Mouse (Mus musculus): ENCODE measurements around the gene Cln3. TPM values are rescaled to one million over a fixed set of nuclear protein-coding genes. Genes with fewer than 3 reads are reported as not detected.

Cln3 gene
- polyA plus RNA-seq, 1 experiment from 2014 or later: 41.3 TPM

DNA sequence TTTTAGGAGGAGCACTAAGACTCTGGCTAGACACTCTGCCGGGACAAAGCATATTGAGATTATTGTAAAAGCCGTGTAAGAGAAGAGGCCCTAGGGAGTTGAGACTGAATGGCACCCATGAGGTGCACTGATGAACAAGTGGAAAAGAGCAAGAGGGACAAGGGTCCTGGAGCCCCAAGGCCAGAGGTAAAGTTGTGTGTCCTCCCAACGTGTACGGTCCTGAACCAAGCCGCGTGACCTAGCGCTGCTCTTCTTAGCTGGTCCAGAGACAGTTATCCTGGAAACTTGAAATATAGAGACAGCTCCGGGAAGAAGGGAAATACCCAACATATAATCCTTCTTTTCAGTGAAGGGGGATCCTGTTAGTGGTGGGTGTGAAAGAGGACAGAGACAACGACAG, 49.2 kb downstream of the Cln3 start:
- 0 out of 2 replicates have a peak, but pooled peaks cover 4% of the 10 kb centered on the region for H3K4me1 ChIP-seq (ENCODE audit: insufficient read depth, low read length)
- H3K36me3 ChIP-seq (ENCODE audit: insufficient read depth, low read length): no peaks in the 10 kb centered on the region
- no peak overlapping the region for H3K27ac ChIP-seq (ENCODE audit: low read length)
- peak overlapping the region; percentile 86 for H3K4me2 ChIP-seq (replicated peaks; ENCODE audit: low read depth, low read length)
- H3K4me3 ChIP-seq (ENCODE audit: low read length): peak overlapping the region; percentile 55
- H3K27me3 ChIP-seq (ENCODE audit: insufficient read depth, low read length): peaks cover 11% of the 10 kb centered on the region
- no peak for ATAC-seq (ENCODE audit: low FRiP score, low TSS enrichment)
- H3K9me3 ChIP-seq (ENCODE audit: low read length): no peaks in the 10 kb centered on the region
- 55% methylated on average over 9 of the region's 9 CpGs for WGBS
- peak overlapping the region; percentile 66; the same call in 1 of the 2 replicates for H3K9ac ChIP-seq (replicated peaks; ENCODE audit: low read length)

DNA sequence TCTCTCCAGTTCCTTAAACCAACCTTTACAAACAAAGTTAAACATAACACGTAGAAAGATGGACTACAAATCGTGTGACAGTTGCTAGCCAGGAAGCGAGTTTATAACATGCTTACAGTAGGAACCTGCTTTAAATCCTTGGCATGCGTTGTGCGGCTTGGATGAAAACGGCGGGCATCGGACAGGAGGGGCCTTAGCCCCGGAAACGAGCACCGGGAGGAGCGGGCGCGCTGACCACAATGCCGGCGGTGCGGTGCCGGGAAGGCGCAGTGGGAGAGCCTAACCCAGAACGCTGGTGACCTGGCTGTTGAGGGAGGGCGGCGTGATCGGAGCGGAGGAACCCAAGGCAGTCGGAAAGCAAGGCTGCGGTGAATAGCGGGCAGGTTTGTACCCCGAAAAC, 49.9 kb downstream of the Cln3 start:
- Histone ChIP-seq H3K36me3 (ENCODE audit: insufficient read depth, low read length) (no peaks in the 10 kb centered on the region), H3K9me3 (ENCODE audit: low read length) (no peaks in the 10 kb centered on the region), H3K27ac (ENCODE audit: low read length) (no peak overlapping the region), H3K9ac (replicated peaks; ENCODE audit: low read length) (peak overlapping the region; percentile 66), H3K4me1 (ENCODE audit: insufficient read depth, low read length) (0 out of 2 replicates have a peak, but pooled peaks cover 4% of the 10 kb centered on the region), H3K4me2 (replicated peaks; ENCODE audit: low read depth, low read length) (peak overlapping the region; percentile 86), H3K27me3 (ENCODE audit: insufficient read depth, low read length) (peaks cover 11% of the 10 kb centered on the region), H3K4me3 (ENCODE audit: low read length) (peak overlapping the region; percentile 55)
- ATAC-seq (ENCODE audit: low FRiP score, low TSS enrichment): no peak
- under 1% methylated on average over 28 of the region's 28 CpGs for WGBS

DNA sequence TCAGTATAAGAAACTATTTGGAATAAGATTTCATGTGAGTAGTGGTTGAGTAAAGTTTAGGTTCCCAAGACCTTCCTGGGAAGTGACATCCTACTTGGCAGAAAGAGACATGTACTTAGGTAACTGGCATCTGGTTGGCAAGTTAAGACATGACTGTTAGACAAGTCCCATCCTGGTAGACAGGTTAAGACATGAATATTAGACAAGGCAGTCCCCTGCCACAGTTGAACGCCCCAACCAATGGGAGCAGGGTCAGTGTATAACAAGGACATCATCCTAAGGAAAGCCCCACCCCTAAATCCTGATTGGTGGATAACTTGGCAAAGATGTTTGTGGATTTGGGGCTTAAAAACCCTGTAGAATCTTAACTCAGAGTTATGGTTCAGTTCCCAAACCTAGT, 52.2 kb downstream of the Cln3 start:
- Histone ChIP-seq H3K9me3 (ENCODE audit: low read length) (no peaks in the 10 kb centered on the region), H3K4me3 (ENCODE audit: low read length) (no peak overlapping the region), H3K9ac (replicated peaks; ENCODE audit: low read length) (no peak overlapping the region), H3K4me1 (ENCODE audit: insufficient read depth, low read length) (0 out of 2 replicates have a peak, but pooled peaks cover 4% of the 10 kb centered on the region), H3K27me3 (ENCODE audit: insufficient read depth, low read length) (peaks cover 11% of the 10 kb centered on the region), H3K36me3 (ENCODE audit: insufficient read depth, low read length) (no peaks in the 10 kb centered on the region), H3K27ac (ENCODE audit: low read length) (no peak overlapping the region), H3K4me2 (replicated peaks; ENCODE audit: low read depth, low read length) (no peak overlapping the region)
- ATAC-seq (ENCODE audit: low FRiP score, low TSS enrichment): no peak
- WGBS: 68% methylated on average over 1 of the region's 1 CpGs

DNA sequence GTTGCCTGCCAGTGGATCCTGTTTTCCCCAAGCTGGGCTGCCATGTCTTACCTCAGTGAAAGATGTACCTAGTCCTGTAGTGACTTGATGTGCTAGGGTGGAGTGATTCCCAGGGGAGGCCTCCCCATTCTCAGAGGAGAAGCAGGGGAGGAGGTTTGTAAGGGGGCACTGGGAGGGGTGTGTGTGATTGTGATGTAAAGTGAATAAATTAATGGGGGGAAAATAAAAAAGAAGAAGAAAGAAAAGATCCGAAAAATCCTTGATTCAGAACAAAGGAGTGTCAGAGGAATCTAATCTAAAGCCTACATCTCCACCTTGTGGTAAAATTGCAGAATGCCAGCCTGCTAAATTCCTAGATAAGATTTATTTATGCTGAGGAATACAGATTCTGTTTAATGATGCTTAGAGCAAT, 57.4 kb downstream of the Cln3 start:
- 0 out of 2 replicates have a peak overlapping the region, but pooled peaks have one; percentile 42 for H3K9ac ChIP-seq (replicated peaks; ENCODE audit: low read length)
- no peak overlapping the region for H3K4me2 ChIP-seq (replicated peaks; ENCODE audit: low read depth, low read length)
- H3K27ac ChIP-seq (ENCODE audit: low read length): no peak overlapping the region
- H3K4me3 ChIP-seq (ENCODE audit: low read length): no peak overlapping the region
- no peaks in the 10 kb centered on the region for H3K9me3 ChIP-seq (ENCODE audit: low read length)
- ATAC-seq (ENCODE audit: low FRiP score, low TSS enrichment): no peak
- 8% methylated on average over 1 of the region's 1 CpGs for WGBS
- H3K4me1 ChIP-seq (ENCODE audit: insufficient read depth, low read length): no peaks in the 10 kb centered on the region
- H3K27me3 ChIP-seq (ENCODE audit: insufficient read depth, low read length): no peaks in the 10 kb centered on the region
- H3K36me3 ChIP-seq (ENCODE audit: insufficient read depth, low read length): no peaks in the 10 kb centered on the region

DNA sequence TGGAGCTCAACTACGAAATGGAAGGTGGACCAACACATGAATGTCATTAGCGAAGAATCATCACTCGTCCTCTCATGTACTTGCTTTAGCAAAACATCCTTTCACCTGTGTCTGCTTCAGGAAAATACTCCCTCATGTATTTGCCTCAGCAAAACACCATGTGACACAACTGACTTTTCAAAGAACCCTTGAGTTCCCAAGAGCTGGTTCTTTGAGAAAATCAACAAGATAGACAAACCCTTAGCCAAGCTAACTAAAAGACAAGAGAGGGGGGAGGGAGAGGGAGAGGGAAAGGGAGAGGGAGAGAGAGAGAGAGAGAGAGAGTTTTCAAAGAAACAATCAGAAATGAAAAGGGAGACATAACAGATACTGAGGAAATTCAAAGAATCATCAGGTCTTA, 62.3 kb downstream of the Cln3 start:
- Histone ChIP-seq H3K27ac (ENCODE audit: low read length) (no peak overlapping the region), H3K36me3 (ENCODE audit: insufficient read depth, low read length) (no peaks in the 10 kb centered on the region), H3K4me2 (replicated peaks; ENCODE audit: low read depth, low read length) (no peak overlapping the region), H3K27me3 (ENCODE audit: insufficient read depth, low read length) (0 out of 2 replicates have a peak, but pooled peaks cover 3% of the 10 kb centered on the region), H3K4me1 (ENCODE audit: insufficient read depth, low read length) (no peaks in the 10 kb centered on the region), H3K4me3 (ENCODE audit: low read length) (no peak overlapping the region), H3K9ac (replicated peaks; ENCODE audit: low read length) (no peak overlapping the region), H3K9me3 (ENCODE audit: low read length) (no peaks in the 10 kb centered on the region)
- 79% methylated on average over 3 of the region's 3 CpGs for WGBS
- no peak for ATAC-seq (ENCODE audit: low FRiP score, low TSS enrichment)

Small RNA genes within 50 kb of the gene (microRNA-seq; reads per million reads assigned to microRNA genes)
- gene Mir7059: 1.1 reads per million

Other genes with a start within 250 kb of the Cln3 start
- gene Lat, start 216.2 kb downstream of the Cln3 start, polyA plus RNA-seq (2015; fragmentation: Nextera tagmentation; extraction: Ambion mirVana): 1.7 and 2.4 TPM in 2 replicates
- gene Spns1, start 208.4 kb downstream of the Cln3 start, polyA plus RNA-seq (2015; fragmentation: Nextera tagmentation; extraction: Ambion mirVana): 78.0 and 78.9 TPM in 2 replicates
- gene Nfatc2ip, start 189.1 kb downstream of the Cln3 start, polyA plus RNA-seq (2015; fragmentation: Nextera tagmentation; extraction: Ambion mirVana): 1.9 and 2.5 TPM in 2 replicates
- 0.09 TPM in 1 of 2 replicates, not detected in the other for gene Cd19, start 170.9 kb downstream of the Cln3 start, polyA plus RNA-seq (2015; fragmentation: Nextera tagmentation; extraction: Ambion mirVana)
- gene Rabep2, start 157.1 kb downstream of the Cln3 start, polyA plus RNA-seq (2015; fragmentation: Nextera tagmentation; extraction: Ambion mirVana): 36.2 and 39.0 TPM in 2 replicates
- gene Atp2a1, start 122.7 kb downstream of the Cln3 start, polyA plus RNA-seq (2015; fragmentation: Nextera tagmentation; extraction: Ambion mirVana): 7.1 and 7.8 TPM in 2 replicates
- gene Sh2b1, start 110.4 kb downstream of the Cln3 start, polyA plus RNA-seq (2015; fragmentation: Nextera tagmentation; extraction: Ambion mirVana): 62.5 and 66.5 TPM in 2 replicates
- gene Tufm, start 98.5 kb downstream of the Cln3 start, polyA plus RNA-seq (2015; fragmentation: Nextera tagmentation; extraction: Ambion mirVana): 177 and 196 TPM in 2 replicates
- gene Atxn2l, start 82.4 kb downstream of the Cln3 start, polyA plus RNA-seq (2015; fragmentation: Nextera tagmentation; extraction: Ambion mirVana): 41.5 and 47.9 TPM in 2 replicates
- gene Eif3c, start 19.4 kb downstream of the Cln3 start, polyA plus RNA-seq (2015; fragmentation: Nextera tagmentation; extraction: Ambion mirVana): 200 and 219 TPM in 2 replicates
- gene Apobr, start 875 bp downstream of the Cln3 start, polyA plus RNA-seq (2015; fragmentation: Nextera tagmentation; extraction: Ambion mirVana): 0.96 and 1.1 TPM in 2 replicates
- gene Il27, start 9.1 kb upstream of the Cln3 start, polyA plus RNA-seq (2015; fragmentation: Nextera tagmentation; extraction: Ambion mirVana): not detected in 2 replicates
- 6.8 and 9.5 TPM in 2 replicates for gene Nupr1, start 45.0 kb upstream of the Cln3 start, polyA plus RNA-seq (2015; fragmentation: Nextera tagmentation; extraction: Ambion mirVana)
- 50.7 and 57.2 TPM in 2 replicates for gene Sgf29, start 63.5 kb upstream of the Cln3 start, polyA plus RNA-seq (2015; fragmentation: Nextera tagmentation; extraction: Ambion mirVana)
- gene Sult1a1, start 90.6 kb upstream of the Cln3 start, polyA plus RNA-seq (2015; fragmentation: Nextera tagmentation; extraction: Ambion mirVana): 9.1 and 9.4 TPM in 2 replicates
- 119 and 122 TPM in 2 replicates for gene Bola2, start 109.6 kb upstream of the Cln3 start, polyA plus RNA-seq (2015; fragmentation: Nextera tagmentation; extraction: Ambion mirVana)
- 9.5 and 12.3 TPM in 2 replicates for gene Slx1b, start 110.0 kb upstream of the Cln3 start, polyA plus RNA-seq (2015; fragmentation: Nextera tagmentation; extraction: Ambion mirVana)
- gene Coro1a, start 122.0 kb upstream of the Cln3 start, polyA plus RNA-seq (2015; fragmentation: Nextera tagmentation; extraction: Ambion mirVana): 17.5 and 19.7 TPM in 2 replicates
- 77.9 and 79.5 TPM in 2 replicates for gene Mapk3, start 173.8 kb upstream of the Cln3 start, polyA plus RNA-seq (2015; fragmentation: Nextera tagmentation; extraction: Ambion mirVana)
- 1.8 and 2.0 TPM in 2 replicates for gene Gdpd3, start 180.5 kb upstream of the Cln3 start, polyA plus RNA-seq (2015; fragmentation: Nextera tagmentation; extraction: Ambion mirVana)
- 95.8 and 101 TPM in 2 replicates for gene Ypel3, start 191.1 kb upstream of the Cln3 start, polyA plus RNA-seq (2015; fragmentation: Nextera tagmentation; extraction: Ambion mirVana)
- gene Tbx6, start 195.7 kb upstream of the Cln3 start, polyA plus RNA-seq (2015; fragmentation: Nextera tagmentation; extraction: Ambion mirVana): 0.29 and 0.78 TPM in 2 replicates
- 267 and 271 TPM in 2 replicates for gene Ppp4c, start 206.7 kb upstream of the Cln3 start, polyA plus RNA-seq (2015; fragmentation: Nextera tagmentation; extraction: Ambion mirVana)
- 0.19 and 0.52 TPM in 2 replicates for gene Fam57b, start 211.9 kb upstream of the Cln3 start, polyA plus RNA-seq (2015; fragmentation: Nextera tagmentation; extraction: Ambion mirVana)
- not detected in 2 replicates for gene 4930451I11Rik, start 245.8 kb upstream of the Cln3 start, polyA plus RNA-seq (2015; fragmentation: Nextera tagmentation; extraction: Ambion mirVana)